Mouse (Mus musculus): Measurements from ENCODE around the gene Tango2. TPM values are rescaled to one million over a fixed set of nuclear protein-coding genes. Genes with fewer than 3 reads are reported as not detected.

Tango2 gene
- 94.5 and 97.9 TPM in 2 replicates for polyA plus RNA-seq (2014; fragmentation: Nextera tagmentation; extraction: Ambion mirVana)

- ATAC-seq (ENCODE audit: low FRiP score) (peak; percentile 90), DNase-seq (ENCODE audit: low spot score) (peak; percentile 92)
- Histone ChIP-seq H3K36me3 (replicated peaks; ENCODE audit: control insufficient read depth, insufficient read depth) (peaks cover 8% of the 10 kb centered on the region; the same call in 1 of the 2 replicates), H3K9ac (peak within 1 kb of the TSS; percentile 83), H3K4me2 (replicated peaks) (peak within 1 kb of the TSS; percentile 64), H3K9me3 (ENCODE audit: control insufficient read depth, low read length) (no peaks in the 10 kb centered on the region), H3K4me3 (replicated peaks; ENCODE audit: low read length) (peak within 1 kb of the TSS; percentile 75), H3K4me1 (replicated peaks; ENCODE audit: control insufficient read depth, insufficient read depth, low read length) (peaks cover 28% of the 10 kb centered on the region), H3K27ac (peak within 1 kb of the TSS; percentile 43; the same call in 1 of the 2 replicates), H3K27me3 (ENCODE audit: control insufficient read depth, insufficient read depth, low read length) (no peaks in the 10 kb centered on the region)
- WGBS, result under 1% methylated on average over 37 of the region's 44 CpGs
Observed at GRCm38 (mm10) chr16:18347931-18348600, at the start of gene Tango2, which contains the start of gene Arvcf. TSS of gene Tango2 (minus strand) at chr16:18348103. TSS of gene Arvcf (plus strand) at chr16:18348182.

DNA sequence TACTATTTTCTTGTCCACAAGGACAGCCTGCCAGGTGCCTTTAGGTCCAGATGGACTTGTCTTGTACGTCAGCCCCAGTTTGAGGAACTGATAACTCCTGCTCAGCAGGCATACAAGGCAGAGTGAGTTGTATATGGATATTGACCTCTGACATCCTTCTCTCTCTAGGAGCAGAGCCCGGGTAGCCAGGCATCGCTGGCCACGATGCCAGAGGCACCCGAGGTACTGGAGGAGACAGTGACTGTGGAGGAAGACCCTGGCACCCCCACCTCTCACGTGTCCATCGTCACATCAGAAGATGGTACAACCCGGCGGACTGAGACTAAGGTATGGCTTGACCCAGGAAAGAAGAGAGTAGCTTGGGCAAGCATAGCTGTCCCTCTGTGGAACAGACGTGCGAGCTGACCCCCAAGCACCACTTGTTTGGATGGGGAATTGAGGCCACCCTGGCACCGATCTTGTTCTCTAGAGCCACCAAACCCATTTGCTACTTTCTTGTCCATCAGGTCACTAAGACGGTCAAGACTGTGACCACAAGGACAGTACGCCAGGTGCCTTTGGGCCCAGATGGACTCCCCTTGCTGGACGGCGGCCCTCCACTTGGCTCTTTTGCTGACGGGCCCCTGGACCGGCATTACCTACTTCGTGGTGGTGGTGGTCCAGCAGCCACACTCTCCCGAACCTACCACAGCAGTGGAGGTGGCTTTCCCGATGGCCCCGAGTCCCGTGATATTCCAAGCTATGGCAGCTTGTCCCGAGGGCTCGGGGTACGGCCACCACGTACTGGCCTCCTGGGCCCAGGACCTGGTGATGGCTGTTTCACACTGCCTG, 49.1 kb upstream of the Tango2 start:
- Histone ChIP-seq H3K4me3 (replicated peaks; ENCODE audit: low read length) (no peak overlapping the region), H3K36me3 (replicated peaks; ENCODE audit: control insufficient read depth, insufficient read depth) (peaks cover 51% of the 10 kb centered on the region), H3K27ac (peak overlapping the region; percentile 79; the same call in 1 of the 2 replicates), H3K9ac (no peak overlapping the region), H3K27me3 (ENCODE audit: control insufficient read depth, insufficient read depth, low read length) (no peaks in the 10 kb centered on the region), H3K4me1 (replicated peaks; ENCODE audit: control insufficient read depth, insufficient read depth, low read length) (peaks cover 67% of the 10 kb centered on the region), H3K4me2 (replicated peaks) (no peak overlapping the region), H3K9me3 (ENCODE audit: control insufficient read depth, low read length) (no peaks in the 10 kb centered on the region)
- 96% methylated on average over 27 of the region's 27 CpGs for WGBS
- ATAC-seq (ENCODE audit: low FRiP score), result no peak
- no peak for DNase-seq (ENCODE audit: low spot score)

DNA sequence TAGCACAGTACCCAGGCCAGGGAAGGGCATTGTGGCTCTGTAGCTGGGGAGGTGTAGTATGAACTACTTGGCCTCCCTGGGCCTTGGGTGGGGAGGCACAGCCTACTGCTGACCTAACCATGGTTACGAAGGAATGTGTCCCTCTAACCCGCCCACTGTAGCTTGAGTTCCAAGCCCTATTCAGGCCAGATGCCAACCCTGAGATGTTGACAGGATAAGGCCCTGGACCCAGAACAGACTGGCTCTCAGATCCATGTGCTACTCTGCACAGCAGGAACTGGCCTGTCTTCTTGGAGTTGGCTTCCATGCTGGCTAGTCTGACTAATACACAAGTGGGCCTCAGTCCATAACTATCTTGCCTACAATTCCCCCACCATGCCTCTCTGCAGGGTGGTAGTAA, 48.3 kb upstream of the Tango2 start:
- Histone ChIP-seq H3K9ac (no peak overlapping the region; the same call in 1 of the 2 replicates), H3K4me2 (replicated peaks) (peak overlapping the region; percentile 25; the same call in 1 of the 2 replicates)
- no peak for ATAC-seq (ENCODE audit: low FRiP score)

GRCm38 (mm10) chr16:18395620-18396036, 47.7 kb upstream of the Tango2 start:
- no peak overlapping the region; the same call in 1 of the 2 replicates for H3K9ac ChIP-seq
- H3K36me3 ChIP-seq (replicated peaks; ENCODE audit: control insufficient read depth, insufficient read depth), result peaks cover 43% of the 10 kb centered on the region
- no peaks in the 10 kb centered on the region for H3K27me3 ChIP-seq (ENCODE audit: control insufficient read depth, insufficient read depth, low read length)
- H3K4me3 ChIP-seq (replicated peaks; ENCODE audit: low read length), result no peak overlapping the region
- peak overlapping the region; percentile 79 for H3K27ac ChIP-seq
- ATAC-seq (ENCODE audit: low FRiP score) (0 out of 2 replicates have a peak, but pooled peaks have one; percentile 6), DNase-seq (ENCODE audit: low spot score) (peak; percentile 77)
- H3K4me2 ChIP-seq (replicated peaks), result peak overlapping the region; percentile 25; the same call in 1 of the 2 replicates
- no peaks in the 10 kb centered on the region for H3K9me3 ChIP-seq (ENCODE audit: control insufficient read depth, low read length)
- WGBS, result 21% methylated on average over 6 of the region's 7 CpGs
- H3K4me1 ChIP-seq (replicated peaks; ENCODE audit: control insufficient read depth, insufficient read depth, low read length), result peaks cover 57% of the 10 kb centered on the region

More for the DNA sequence above, 48.3 kb upstream of the Tango2 start:
- no peaks in the 10 kb centered on the region for H3K27me3 ChIP-seq (ENCODE audit: control insufficient read depth, insufficient read depth, low read length)
- no peak overlapping the region for H3K4me3 ChIP-seq (replicated peaks; ENCODE audit: low read length)
- H3K4me1 ChIP-seq (replicated peaks; ENCODE audit: control insufficient read depth, insufficient read depth, low read length), result peaks cover 61% of the 10 kb centered on the region
- peak overlapping the region; percentile 79 for H3K27ac ChIP-seq
- DNase-seq (ENCODE audit: low spot score), result no peak
- H3K9me3 ChIP-seq (ENCODE audit: control insufficient read depth, low read length), result no peaks in the 10 kb centered on the region
- peaks cover 43% of the 10 kb centered on the region for H3K36me3 ChIP-seq (replicated peaks; ENCODE audit: control insufficient read depth, insufficient read depth)
- WGBS, result 54% methylated on average over 2 of the region's 2 CpGs

DNA sequence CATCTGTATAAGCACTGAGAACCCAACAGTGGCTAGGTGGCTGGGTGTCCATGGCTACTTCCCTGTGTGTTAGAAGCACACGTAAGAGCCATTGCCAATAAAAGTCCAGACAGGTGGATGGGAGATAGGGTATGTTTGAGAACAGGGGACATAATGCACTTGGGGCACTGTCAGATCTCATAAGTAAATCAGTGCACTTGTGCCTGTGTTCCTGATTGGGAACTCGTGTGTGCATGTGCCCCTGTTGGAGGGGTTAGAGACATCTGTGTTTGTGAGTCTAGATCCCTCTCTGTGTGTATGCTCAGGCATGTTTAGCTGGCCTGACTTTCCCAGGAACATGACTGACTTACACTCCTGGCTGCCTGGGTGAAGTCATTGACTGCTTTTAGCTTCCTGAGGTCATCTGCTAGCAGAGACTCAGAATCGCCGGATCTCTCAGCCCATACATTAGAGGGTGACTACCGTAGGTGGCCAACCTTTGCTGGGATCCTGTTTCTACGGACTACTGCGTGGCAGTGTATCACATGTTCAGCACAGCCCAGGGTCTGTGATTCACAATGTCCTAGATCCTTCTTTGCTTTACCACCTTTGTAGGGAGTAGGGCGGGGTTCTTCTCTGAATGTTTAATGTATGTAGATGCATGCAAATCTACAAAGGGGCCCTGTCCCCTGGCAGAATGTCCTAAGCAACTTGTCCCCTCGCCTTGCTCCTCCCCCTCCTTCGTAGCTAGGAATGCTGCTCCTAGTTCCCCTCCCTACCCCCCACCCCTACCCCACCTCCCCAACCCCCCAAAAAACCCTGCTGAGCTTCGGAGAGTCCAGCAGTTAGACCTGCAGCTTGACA, 47.1 kb upstream of the Tango2 start:
- no peak overlapping the region for H3K4me3 ChIP-seq (replicated peaks; ENCODE audit: low read length)
- 13% methylated on average over 11 of the region's 11 CpGs for WGBS
- no peaks in the 10 kb centered on the region for H3K27me3 ChIP-seq (ENCODE audit: control insufficient read depth, insufficient read depth, low read length)
- peak overlapping the region; percentile 22 for H3K9ac ChIP-seq
- peaks cover 38% of the 10 kb centered on the region for H3K36me3 ChIP-seq (replicated peaks; ENCODE audit: control insufficient read depth, insufficient read depth)
- peak overlapping the region; percentile 71 for H3K27ac ChIP-seq
- H3K4me2 ChIP-seq (replicated peaks), result peak overlapping the region; percentile 78
- no peaks in the 10 kb centered on the region for H3K9me3 ChIP-seq (ENCODE audit: control insufficient read depth, low read length)
- peaks cover 50% of the 10 kb centered on the region for H3K4me1 ChIP-seq (replicated peaks; ENCODE audit: control insufficient read depth, insufficient read depth, low read length)
- ATAC-seq (ENCODE audit: low FRiP score), result 0 out of 2 replicates have a peak, but pooled peaks have one; percentile 12
- DNase-seq (ENCODE audit: low spot score), result no peak

DNA sequence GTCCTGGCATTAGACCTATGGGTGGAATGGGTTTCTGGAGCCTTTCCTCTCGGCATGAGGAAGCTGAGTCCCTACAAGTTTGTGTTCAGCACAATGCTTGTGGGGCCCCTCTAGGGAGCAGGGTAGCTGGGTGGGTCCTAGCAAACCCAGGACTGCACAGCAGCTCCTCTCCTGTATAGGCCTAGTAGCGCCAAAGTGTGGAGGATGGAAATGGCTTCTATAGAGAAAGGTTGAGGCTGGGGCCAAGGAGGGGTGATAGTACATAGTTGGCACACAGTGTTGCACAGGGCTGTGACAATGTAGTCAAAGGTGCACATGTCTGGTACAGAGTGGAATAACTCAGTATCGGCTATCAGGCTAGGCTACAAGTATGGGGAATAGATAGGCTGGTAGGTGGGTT, 46.2 kb upstream of the Tango2 start:
- no peaks in the 10 kb centered on the region for H3K27me3 ChIP-seq (ENCODE audit: control insufficient read depth, insufficient read depth, low read length)
- peak overlapping the region; percentile 71; the same call in 1 of the 2 replicates for H3K27ac ChIP-seq
- WGBS, result 55% methylated on average over 3 of the region's 3 CpGs
- H3K4me1 ChIP-seq (replicated peaks; ENCODE audit: control insufficient read depth, insufficient read depth, low read length), result peaks cover 41% of the 10 kb centered on the region
- peak overlapping the region; percentile 68; the same call in 1 of the 2 replicates for H3K9ac ChIP-seq
- no peak for ATAC-seq (ENCODE audit: low FRiP score)
- no peaks in the 10 kb centered on the region for H3K9me3 ChIP-seq (ENCODE audit: control insufficient read depth, low read length)
- H3K4me3 ChIP-seq (replicated peaks; ENCODE audit: low read length), result peak overlapping the region; percentile 50; the same call in 1 of the 2 replicates
- H3K36me3 ChIP-seq (replicated peaks; ENCODE audit: control insufficient read depth, insufficient read depth), result peaks cover 29% of the 10 kb centered on the region
- H3K4me2 ChIP-seq (replicated peaks), result peak overlapping the region; percentile 78
- no peak for DNase-seq (ENCODE audit: low spot score)

GRCm38 (mm10) chr16:18393595-18393994, 45.7 kb upstream of the Tango2 start:
- H3K4me2 ChIP-seq (replicated peaks), result peak overlapping the region; percentile 78
- H3K4me1 ChIP-seq (replicated peaks; ENCODE audit: control insufficient read depth, insufficient read depth, low read length), result peaks cover 42% of the 10 kb centered on the region
- ATAC-seq (ENCODE audit: low FRiP score) (no peak), DNase-seq (ENCODE audit: low spot score) (no peak)
- 39% methylated on average over 5 of the region's 5 CpGs for WGBS
- H3K9ac ChIP-seq, result peak overlapping the region; percentile 68
- peaks cover 24% of the 10 kb centered on the region for H3K36me3 ChIP-seq (replicated peaks; ENCODE audit: control insufficient read depth, insufficient read depth)
- H3K9me3 ChIP-seq (ENCODE audit: control insufficient read depth, low read length), result no peaks in the 10 kb centered on the region
- no peaks in the 10 kb centered on the region for H3K27me3 ChIP-seq (ENCODE audit: control insufficient read depth, insufficient read depth, low read length)
- H3K4me3 ChIP-seq (replicated peaks; ENCODE audit: low read length), result peak overlapping the region; percentile 50
- H3K27ac ChIP-seq, result peak overlapping the region; percentile 85

DNA sequence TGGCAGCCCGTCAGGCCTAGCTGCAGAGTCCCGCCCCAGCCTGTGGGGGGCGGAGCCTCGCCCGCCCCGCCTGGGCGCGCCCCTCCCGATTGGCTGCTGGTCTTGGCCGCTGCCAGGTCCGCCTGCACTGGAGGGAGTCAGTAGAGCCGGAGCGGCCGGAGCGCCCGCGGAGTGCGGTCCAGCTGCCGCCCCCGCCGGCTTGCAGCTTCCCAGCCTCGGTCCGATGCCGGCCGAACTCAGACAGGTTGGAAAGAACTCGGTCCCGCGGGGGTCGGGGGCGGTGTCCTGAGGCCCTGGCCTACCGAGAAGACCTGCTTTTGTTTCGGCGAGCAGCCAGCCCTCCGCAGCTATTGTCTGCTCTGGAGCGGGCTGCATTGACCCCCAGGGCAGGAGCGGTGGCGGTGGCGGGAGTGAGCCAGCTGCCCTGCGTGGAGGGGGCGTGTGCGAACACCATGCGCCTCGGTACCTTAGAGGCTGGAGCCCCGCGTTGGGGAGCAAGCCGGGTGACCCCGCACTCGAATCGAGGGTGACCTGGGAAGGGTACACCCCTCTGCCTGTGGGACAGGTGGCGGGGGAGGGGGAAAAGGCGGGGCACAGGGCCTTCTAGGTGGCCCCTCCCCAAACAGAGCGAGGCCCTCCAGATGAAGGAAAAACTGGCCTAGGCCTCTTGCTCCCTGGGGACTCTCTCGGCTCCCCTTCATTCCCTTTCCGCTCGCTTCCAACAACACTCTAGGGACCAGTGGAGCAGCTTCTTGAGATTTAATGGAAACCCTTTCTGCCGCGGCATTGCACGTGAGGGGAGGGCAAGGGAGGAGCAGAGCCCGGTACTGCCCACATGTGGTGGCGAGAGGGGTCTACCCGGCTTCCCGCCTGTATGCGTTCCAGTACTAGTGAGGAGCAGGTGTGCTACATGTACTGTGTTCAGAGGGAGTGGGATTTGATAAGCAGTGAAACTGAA, 44.8 kb upstream of the Tango2 start:
- H3K4me2 ChIP-seq (replicated peaks), result peak overlapping the region; percentile 78
- peak overlapping the region; percentile 85 for H3K27ac ChIP-seq
- peak; percentile 81 for DNase-seq (ENCODE audit: low spot score)
- peaks cover 51% of the 10 kb centered on the region for H3K4me1 ChIP-seq (replicated peaks; ENCODE audit: control insufficient read depth, insufficient read depth, low read length)
- WGBS, result under 1% methylated on average over 60 of the region's 63 CpGs
- peak overlapping the region; percentile 50 for H3K4me3 ChIP-seq (replicated peaks; ENCODE audit: low read length)
- H3K27me3 ChIP-seq (ENCODE audit: control insufficient read depth, insufficient read depth, low read length), result no peaks in the 10 kb centered on the region
- H3K9me3 ChIP-seq (ENCODE audit: control insufficient read depth, low read length), result no peaks in the 10 kb centered on the region
- ATAC-seq (ENCODE audit: low FRiP score), result peak; percentile 77
- peak overlapping the region; percentile 68 for H3K9ac ChIP-seq
- peaks cover 16% of the 10 kb centered on the region for H3K36me3 ChIP-seq (replicated peaks; ENCODE audit: control insufficient read depth, insufficient read depth)

Data from hindbrain, embryonic 14.5 days (tissue).